Mouse (Mus musculus) ES-E14 (cell line): Measurements from ENCODE around the gene Carns1.
"Not testable (repeated sequence)": the region's sequence is repeated elsewhere in the genome, so short reads cannot be mapped to it uniquely, and the experiment has no call there.

Source experiments
- CHD2 ChIP-seq: IDR thresholded peaks from 2 replicates; pipeline ENCODE4 v1.6.1; 2014; ENCODE audit warnings: mild to moderate bottlenecking, low read depth, low read length, inconsistent platforms
- ZC3H11A ChIP-seq: IDR thresholded peaks from 2 replicates; pipeline ENCODE4 v1.6.1; 2012; ENCODE audit warnings: low read depth, mild to moderate bottlenecking, inconsistent platforms, low read length, borderline replicate concordance

DNA sequence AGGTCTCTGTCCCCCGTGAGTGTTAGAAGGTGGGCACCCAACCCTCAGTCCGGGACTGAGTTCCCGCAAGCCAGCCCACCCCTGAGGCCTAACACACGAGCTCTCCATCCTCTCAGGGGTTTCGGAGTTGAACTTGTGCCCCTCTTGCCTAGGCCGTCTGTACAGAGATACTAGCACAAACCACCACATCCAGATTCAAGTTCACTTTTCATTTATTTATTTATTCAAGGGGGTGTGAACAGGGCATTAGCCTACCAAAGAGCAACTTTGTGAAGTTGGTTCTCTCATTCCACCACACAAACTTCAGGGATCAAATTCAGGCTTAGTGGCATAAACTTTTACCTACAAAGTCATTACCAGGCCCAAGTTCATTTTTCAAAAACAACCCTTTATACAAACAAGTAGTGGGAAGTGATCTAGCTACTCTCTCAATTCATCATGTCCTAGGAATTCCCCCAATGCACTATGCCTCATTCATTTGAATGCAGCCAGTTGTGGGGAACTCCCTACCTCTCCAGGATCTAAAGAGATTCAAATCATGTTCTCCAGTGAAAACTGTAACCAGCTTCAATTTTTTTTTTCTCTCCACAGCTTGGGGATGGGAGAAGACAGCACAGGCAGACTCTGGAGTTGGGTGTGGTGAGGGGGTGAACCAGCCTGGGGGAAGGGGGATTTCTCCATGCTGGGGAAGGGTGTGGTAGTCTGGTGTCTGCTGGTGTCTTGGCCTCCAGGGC lies 39.9 kb downstream of the Carns1 start:
- not testable (repeated sequence) for TF ChIP-seq ZC3H11A, CHD2
